Mouse (Mus musculus) bone marrow, adult 2 months (tissue): ENCODE measurements around the gene Gm10320. TPM values are rescaled to one million over a fixed set of nuclear protein-coding genes. Genes with fewer than 3 reads are reported as not detected.

Source experiments
- H3K27ac ChIP-seq: fragments of 200-500 bp; 2 replicates; pipeline ENCODE4 v1.5.1; 2012; ENCODE audit warnings: low read depth, mild to moderate bottlenecking, control low read depth, inconsistent platforms, low read length; ENCODE audit not compliant: control insufficient read depth, poor library complexity, insufficient read depth
- H3K4me1 ChIP-seq: fragments of 200-500 bp; 2 replicates; pipeline ENCODE4 v1.6.1; 2011; ENCODE audit warnings: low read length; ENCODE audit not compliant: control insufficient read depth, insufficient read depth
- H3K4me3 ChIP-seq: fragments of 200-500 bp; replicated peaks from 2 replicates; pipeline ENCODE3; 2011; ENCODE audit warnings: mild to moderate bottlenecking, low read depth, low read length, control low read depth; ENCODE audit not compliant: control insufficient read depth
- CTCF ChIP-seq: fragments of 200-500 bp; IDR thresholded peaks from 2 replicates; pipeline ENCODE4 v1.5.1; 2011; ENCODE audit warnings: low read length, control low read depth; ENCODE audit not compliant: control insufficient read depth, insufficient read depth
- POLR2A ChIP-seq: fragments of 200-500 bp; IDR thresholded peaks from 2 replicates; pipeline ENCODE4 v1.6.1; 2011; ENCODE audit warnings: low read depth, mild to moderate bottlenecking, control low read depth, low read length, borderline replicate concordance; ENCODE audit not compliant: control insufficient read depth
- WGBS: fragments of 180-500 bp; shearing (Covaris S2); methylation state at CpG from one replicate; pipeline ENCODE4 v1.1.7; 2018; 5-methylcytosine and 5-hydroxymethylcytosine counted together
- polyA plus RNA-seq: library from polyadenylated mRNA; stranded (reverse); fragments of >200 nt; gene quantifications from 2 replicates; pipeline ENCODE4 v1.2.4, GENCODE M21; 2011; ENCODE audit warnings: low replicate concordance; ENCODE audit not compliant: missing spikeins, insufficient read depth, insufficient read length

Gene Gm10320
- polyA plus RNA-seq, 1 experiment: 9.2 TPM

DNA sequence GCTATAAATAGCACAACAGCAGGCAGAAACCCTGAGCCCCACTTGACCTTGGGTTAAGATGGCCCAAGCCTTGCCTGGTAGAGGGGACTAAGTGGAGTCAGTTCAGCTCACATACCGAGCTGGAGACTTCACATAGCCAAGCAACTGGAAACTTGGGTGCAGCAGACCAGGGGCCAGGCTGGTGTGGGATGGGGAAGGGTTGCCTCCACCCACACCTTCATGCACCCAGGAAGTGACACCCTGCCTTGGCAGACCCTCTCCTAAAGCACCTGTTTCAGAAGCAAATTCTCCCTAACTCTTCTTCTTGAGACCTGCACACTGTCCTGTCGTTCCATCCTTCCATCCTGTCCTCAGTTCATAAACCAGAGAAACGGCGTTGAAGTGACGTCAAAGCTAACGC is 5.1 kb downstream of the Gm10320 start:
- no peaks in the 10 kb centered on the region for H3K4me1 ChIP-seq
- TF ChIP-seq POLR2A (no peak), CTCF (no peak)
- no peak overlapping the region for H3K27ac ChIP-seq
- 88% methylated on average over 6 of the region's 6 CpGs for WGBS
- H3K4me3 ChIP-seq: no peak overlapping the region

DNA sequence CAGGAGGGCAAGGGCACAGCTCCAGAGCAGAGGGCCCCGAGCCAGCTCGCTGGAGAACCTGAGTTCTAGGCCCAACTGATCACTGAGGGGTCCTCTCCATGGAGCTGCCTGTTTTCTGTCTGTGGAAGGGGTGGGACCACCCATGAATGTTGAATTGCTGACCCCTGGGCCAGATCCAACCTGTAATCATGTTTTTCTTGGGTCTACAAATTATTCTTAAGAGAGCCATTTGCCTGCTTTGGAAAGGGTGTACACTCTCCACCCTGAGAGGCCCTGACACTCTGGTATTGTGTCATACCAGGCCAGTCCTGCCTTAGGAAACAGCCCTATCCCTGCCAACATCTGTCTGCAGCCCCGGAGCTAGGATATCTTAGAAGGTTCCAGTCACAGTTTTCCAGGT is 5.6 kb downstream of the Gm10320 start:
- no peak overlapping the region for H3K4me3 ChIP-seq
- H3K27ac ChIP-seq: no peak overlapping the region
- TF ChIP-seq POLR2A: no peak
- no peak for TF ChIP-seq CTCF
- H3K4me1 ChIP-seq: no peaks in the 10 kb centered on the region
- 62% methylated on average over 3 of the region's 3 CpGs for WGBS

DNA sequence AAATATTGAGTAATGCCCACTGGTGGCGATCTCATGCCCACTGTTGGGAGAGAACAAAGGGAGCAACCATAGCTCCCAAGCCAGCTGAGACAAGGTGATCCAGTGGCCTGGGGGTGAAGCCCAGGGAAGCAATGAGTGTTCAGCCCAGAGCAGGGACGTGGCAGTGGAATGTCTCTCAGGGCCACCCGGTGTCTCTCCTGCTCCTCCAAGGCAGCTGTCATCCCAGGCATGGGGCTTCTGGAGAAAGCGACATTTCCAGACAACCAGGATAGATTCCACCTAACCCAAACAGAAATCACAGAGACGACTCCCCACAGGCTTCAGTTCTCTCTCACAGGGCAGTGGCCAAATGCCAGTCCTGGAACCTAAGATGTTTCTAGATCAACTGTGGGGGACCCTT is 6.4 kb downstream of the Gm10320 start:
- H3K4me3 ChIP-seq: no peak overlapping the region
- no peak overlapping the region for H3K27ac ChIP-seq
- WGBS: 78% methylated on average over 5 of the region's 5 CpGs
- no peaks in the 10 kb centered on the region for H3K4me1 ChIP-seq
- TF ChIP-seq CTCF: no peak
- no peak for TF ChIP-seq POLR2A

DNA sequence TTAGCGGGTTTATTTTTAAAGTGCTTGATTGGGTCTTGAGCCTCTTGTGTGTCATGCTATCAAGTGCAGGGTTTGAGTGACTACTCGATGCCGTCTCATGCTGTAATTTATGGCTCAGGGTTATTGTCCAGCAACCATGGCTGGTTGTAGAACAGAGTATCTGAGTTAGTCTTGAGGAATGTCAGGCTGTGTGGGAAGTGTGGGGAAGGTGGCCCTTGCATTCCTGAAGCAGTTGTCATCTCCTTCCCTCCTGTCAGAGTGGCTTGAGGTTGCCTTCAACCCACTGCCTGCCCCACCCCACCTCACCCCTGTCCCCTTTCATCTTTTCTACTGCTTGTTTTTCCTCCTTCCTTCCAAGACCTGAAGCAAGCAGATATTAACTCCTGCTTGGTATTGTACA is 13.8 kb downstream of the Gm10320 start:
- H3K27ac ChIP-seq: no peak overlapping the region
- no peaks in the 10 kb centered on the region for H3K4me1 ChIP-seq
- TF ChIP-seq CTCF (no peak), POLR2A (no peak)
- H3K4me3 ChIP-seq: no peak overlapping the region
- WGBS: 67% methylated on average over 3 of the region's 3 CpGs

DNA sequence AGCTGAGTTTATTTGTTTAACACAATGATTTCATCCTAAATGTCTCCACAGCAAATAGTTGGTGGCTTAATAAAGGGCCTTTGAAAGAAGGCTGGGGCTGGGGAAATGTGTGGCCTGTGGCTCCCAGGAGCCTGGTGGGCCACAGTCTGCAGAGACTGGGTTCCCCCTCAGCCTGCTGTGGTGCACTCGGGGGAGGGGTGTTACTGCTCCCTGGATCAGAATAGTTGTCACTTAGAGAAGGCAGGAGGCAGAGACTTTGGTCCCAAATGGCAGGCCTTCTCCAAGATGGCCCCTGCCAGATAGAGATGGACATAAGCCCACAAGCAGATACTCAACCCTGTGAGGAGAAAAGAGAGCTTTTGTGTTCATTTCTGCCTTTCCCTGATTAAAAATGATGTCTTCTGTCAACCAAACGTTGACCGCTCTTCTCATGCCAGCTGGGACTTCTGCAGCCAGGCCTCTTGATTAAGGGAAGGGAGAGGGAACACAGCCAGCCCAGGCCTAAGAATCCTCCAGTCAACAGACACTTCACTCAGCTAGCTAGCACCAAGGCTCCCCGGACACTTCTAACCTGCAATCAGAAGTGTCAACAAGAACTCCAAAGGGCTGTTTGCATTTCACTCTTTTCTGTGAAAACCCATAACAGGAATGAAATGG is 14.8 kb downstream of the Gm10320 start:
- Histone ChIP-seq H3K27ac (no peak overlapping the region), H3K4me3 (no peak overlapping the region), H3K4me1 (no peaks in the 10 kb centered on the region)
- TF ChIP-seq POLR2A (no peak), CTCF (no peak)
- WGBS: 78% methylated on average over 4 of the region's 4 CpGs

DNA sequence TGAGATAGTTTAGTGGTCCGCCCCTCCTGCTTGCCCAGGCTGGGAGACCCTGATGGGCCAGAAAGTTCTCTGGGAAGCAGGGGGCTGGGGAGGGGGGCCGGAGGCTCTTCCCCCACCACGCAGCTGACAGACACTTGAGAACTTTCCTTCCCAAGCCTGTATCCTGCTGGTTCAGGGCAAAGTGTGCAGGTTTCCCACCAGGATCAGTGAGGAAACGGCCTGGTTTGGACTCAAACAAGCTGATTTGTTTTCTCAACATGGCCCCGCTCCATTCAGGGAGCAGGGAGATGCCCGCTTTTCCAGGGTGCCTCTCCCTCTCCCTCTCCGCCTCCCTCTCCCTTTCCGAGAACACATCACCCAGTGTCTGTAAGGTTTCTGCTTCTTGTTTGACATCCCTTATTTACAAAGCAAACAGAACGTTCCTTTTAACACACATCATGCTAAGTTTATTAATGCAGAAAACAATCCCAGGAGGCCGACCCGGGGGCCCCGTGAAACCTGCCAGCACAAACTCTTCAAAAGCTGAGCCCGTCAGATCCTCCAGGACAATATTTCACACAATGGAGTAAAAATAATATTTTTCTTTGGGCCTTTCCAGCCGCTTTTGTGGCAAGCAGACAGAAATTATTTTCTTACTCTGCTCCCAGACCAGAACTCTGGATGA is 15.5 kb downstream of the Gm10320 start:
- no peaks in the 10 kb centered on the region for H3K4me1 ChIP-seq
- no peak for TF ChIP-seq POLR2A
- no peak for TF ChIP-seq CTCF
- 66% methylated on average over 14 of the region's 14 CpGs for WGBS
- H3K27ac ChIP-seq: no peak overlapping the region
- no peak overlapping the region for H3K4me3 ChIP-seq

DNA sequence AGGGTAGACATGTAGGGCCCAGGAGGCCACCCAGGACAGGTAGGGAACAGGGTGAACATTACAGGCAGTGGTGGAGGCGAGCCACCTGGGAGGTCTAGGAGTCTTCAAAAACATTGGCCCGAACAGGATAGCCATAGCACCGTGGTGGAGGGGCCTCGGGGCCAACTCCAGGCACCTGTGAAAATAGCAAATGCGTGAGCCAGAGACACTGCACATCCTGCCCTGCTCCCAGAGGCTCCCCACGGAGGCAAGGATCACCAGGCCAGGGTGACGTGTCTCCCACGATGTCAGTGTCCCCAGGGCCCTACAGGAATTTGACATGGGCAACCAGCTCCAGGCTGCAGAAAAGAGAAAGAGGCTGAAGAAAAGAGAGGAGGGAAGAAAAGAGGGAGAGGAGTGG is 16.1 kb downstream of the Gm10320 start:
- Histone ChIP-seq H3K4me3 (no peak overlapping the region), H3K27ac (no peak overlapping the region), H3K4me1 (no peaks in the 10 kb centered on the region)
- TF ChIP-seq POLR2A (no peak), CTCF (no peak)
- WGBS: 56% methylated on average over 8 of the region's 8 CpGs

DNA sequence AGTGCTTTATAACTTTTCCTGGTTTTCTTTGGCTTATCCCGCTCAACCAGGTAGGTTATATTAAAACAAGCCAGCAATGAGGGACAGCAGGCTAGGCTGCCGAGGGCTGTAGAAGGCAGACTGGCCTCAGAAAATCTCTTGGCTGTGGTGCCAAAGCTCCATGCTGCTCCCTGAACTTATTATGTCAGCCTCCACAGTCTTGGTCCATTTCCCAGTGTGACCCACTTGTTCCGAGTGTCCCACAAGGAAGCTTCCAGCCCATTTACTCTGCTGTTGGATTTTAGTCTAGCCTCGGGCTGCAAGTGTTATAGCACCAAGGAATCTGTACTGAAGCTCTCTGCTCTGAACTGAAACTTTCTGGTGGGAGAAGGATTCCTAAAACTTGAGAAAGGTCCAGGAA is 18.8 kb downstream of the Gm10320 start:
- 71% methylated on average over 4 of the region's 4 CpGs for WGBS
- Histone ChIP-seq H3K4me1 (no peaks in the 10 kb centered on the region), H3K4me3 (no peak overlapping the region), H3K27ac (no peak overlapping the region)
- TF ChIP-seq CTCF (no peak), POLR2A (no peak)

DNA sequence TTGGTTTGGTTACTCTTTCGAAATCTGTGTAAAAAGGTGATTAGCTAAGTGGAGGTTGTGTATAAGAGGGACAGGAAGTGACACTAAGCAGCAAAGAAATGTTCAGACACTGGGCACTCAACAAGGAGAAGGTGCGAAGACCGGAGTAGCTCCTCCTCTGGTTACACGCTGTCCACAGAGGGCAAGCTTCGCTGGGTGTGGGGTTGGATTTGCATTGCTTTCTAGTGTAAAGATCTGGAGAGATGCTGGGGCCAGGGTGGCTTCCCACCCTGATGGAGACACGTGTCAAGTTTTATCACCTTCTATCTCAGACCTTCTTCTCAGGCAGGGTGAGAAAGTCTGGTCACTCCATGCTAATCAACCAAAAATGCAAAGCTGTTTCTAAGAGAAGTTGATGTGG is 20.0 kb downstream of the Gm10320 start:
- H3K4me3 ChIP-seq: no peak overlapping the region
- 39% methylated on average over 6 of the region's 6 CpGs for WGBS
- no peak overlapping the region for H3K27ac ChIP-seq
- no peaks in the 10 kb centered on the region for H3K4me1 ChIP-seq
- TF ChIP-seq CTCF (no peak), POLR2A (no peak)
